Mouse (Mus musculus): ENCODE results near the gene Rinl. TPM values are rescaled to one million over a fixed set of nuclear protein-coding genes. Genes with fewer than 3 reads are reported as not detected.

Rinl gene
- total RNA-seq, 2 experiments from 2014 or later = 1.1 to 1.8 TPM

GRCm38 (mm10) chr7:28824941-28825685 lies 36.3 kb downstream of the Rinl start, which contains the start of gene Ech1:
Gene Ech1 (plus strand): TSS chr7:28825217.
- DNase-seq = peak; percentile 94

GRCm38 (mm10) chr7:28825686-28826401 lies 37.1 kb downstream of the Rinl start:
- DNase-seq = peak; percentile 50

- DNase-seq = no peak
These were observed 37.6 kb downstream of the Rinl start for GRCm38 (mm10) chr7:28826402-28826772.

- DNase-seq = peak; percentile 62
These were observed 38.6 kb downstream of the Rinl start for GRCm38 (mm10) chr7:28827338-28827737.

- DNase-seq = peak; percentile 58
These were observed 41.1 kb downstream of the Rinl start for GRCm38 (mm10) chr7:28829821-28830220.

- DNase-seq = peak; percentile 26
These were observed 42.2 kb downstream of the Rinl start for GRCm38 (mm10) chr7:28830981-28831380.

- no peak for DNase-seq
These were observed 42.8 kb downstream of the Rinl start for GRCm38 (mm10) chr7:28831411-28832125.

- DNase-seq = no peak
These were observed 43.4 kb downstream of the Rinl start for GRCm38 (mm10) chr7:28832137-28832536.

GRCm38 (mm10) chr7:28833723-28834347 lies 45.1 kb downstream of the Rinl start, which contains the start of gene Lgals4:
Gene Lgals4 (plus strand): TSS chr7:28833854.
- peak; percentile 13 for DNase-seq

- no peak for DNase-seq
These were observed 48.2 kb downstream of the Rinl start for GRCm38 (mm10) chr7:28836936-28837335.

- no peak for DNase-seq
These were observed 49.6 kb downstream of the Rinl start for GRCm38 (mm10) chr7:28838331-28838730.

GRCm38 (mm10) chr7:28847273-28847672 lies 58.5 kb downstream of the Rinl start:
- DNase-seq = no peak

Other genes with a start within 250 kb of the Rinl start
- gene Sycn, start 248.1 kb upstream of the Rinl start, total RNA-seq (2021) = not detected
- not detected for gene Nccrp1, start 241.7 kb upstream of the Rinl start, total RNA-seq (2021)
- gene Samd4b, start 190.8 kb upstream of the Rinl start, total RNA-seq (2021) = 10 to 100 TPM; 49.2 to 50.5 TPM
- gene Pak4, start 190.8 kb upstream of the Rinl start, total RNA-seq (2021) = 10 to 100 TPM; 21.6 to 22.1 TPM
- not detected for gene Acp7, start 157.6 kb upstream of the Rinl start, total RNA-seq (2021)
- gene Fbxo27, start 96.1 kb upstream of the Rinl start, total RNA-seq (2021) = 1 to 10 TPM; 2.2 TPM
- 1 to 10 TPM; 2.6 to 4.2 TPM for gene Fbxo17, start 72.2 kb upstream of the Rinl start, total RNA-seq (2021)
- gene Mrps12, start 47.1 kb upstream of the Rinl start, total RNA-seq (2021) = 10 to 100 TPM; 44.5 to 45.9 TPM
- 10 to 100 TPM; 19.3 to 19.9 TPM for gene Sars2, start 47.0 kb upstream of the Rinl start, total RNA-seq (2021)
- not detected for gene Ccer2, start 32.8 kb upstream of the Rinl start, total RNA-seq (2021)
- gene Sirt2, start 22.2 kb upstream of the Rinl start, total RNA-seq (2021) = 10 to 100 TPM; 56.4 to 58.3 TPM
- gene Nfkbib, start 21.5 kb upstream of the Rinl start, total RNA-seq (2021) = 10 to 100 TPM; 14.4 to 14.5 TPM
- 100 to 1,000 TPM; 549 to 557 TPM for gene Hnrnpl, start 19.6 kb downstream of the Rinl start, total RNA-seq (2021)
- 100 to 1,000 TPM; 647 to 783 TPM for gene Ech1, start 36.2 kb downstream of the Rinl start, total RNA-seq (2021)
- gene Lgals4, start 44.9 kb downstream of the Rinl start, total RNA-seq (2021) = 10 to 100 TPM; 17.8 to 20.8 TPM
- gene Lgals7, start 74.9 kb downstream of the Rinl start, total RNA-seq (2021) = 1 to 10 TPM; 1.4 to 4.4 TPM
- under 1 TPM; 0.31 to 0.83 TPM for gene Capn12, start 92.5 kb downstream of the Rinl start, total RNA-seq (2021)
- 100 to 1,000 TPM; 224 to 231 TPM for gene Actn4, start 173.4 kb downstream of the Rinl start, total RNA-seq (2021)
- gene Eif3k, start 192.9 kb downstream of the Rinl start, total RNA-seq (2021) = 100 to 1,000 TPM; 205 to 208 TPM
- 1 to 10 TPM; 1.6 to 2.0 TPM for gene Map4k1, start 193.1 kb downstream of the Rinl start, total RNA-seq (2021)